Mouse (Mus musculus): ENCODE results near the gene Esp15.
"Not testable (repeated sequence)": the region's sequence is repeated elsewhere in the genome, so short reads cannot be mapped to it uniquely, and the experiment has no call there.

Esp15 gene

GRCm38 (mm10) chr17:39640654-39641053, at the start of gene Esp15:
Gene Esp15 (plus strand): TSS chr17:39640954.
- DNase-seq = not testable (repeated sequence)

- DNase-seq = no peak
Measured at GRCm38 (mm10) chr17:39591550-39591949, 49.2 kb upstream of the Esp15 start.
